Mouse (Mus musculus): ENCODE measurements around the gene Them7. TPM values are rescaled to one million over a fixed set of nuclear protein-coding genes. Genes with fewer than 3 reads are reported as not detected.
A peak's percentile ranks its signal among the peaks of the same experiment; 100 is the strongest.

The Them7 gene
- polyA plus RNA-seq, 1 experiment, result not detected

GRCm38 (mm10) chr2:105414309-105414708, 190.2 kb downstream of the Them7 start:
- no peak for TF ChIP-seq POLR2A (IDR thresholded peaks at IDR 0.05; ENCODE audit: extremely low read depth, insufficient read depth, low read length)
- TF ChIP-seq CTCF (IDR thresholded peaks at IDR 0.05; ENCODE audit: extremely low read depth, insufficient read depth, low read length), result no peak
- Histone ChIP-seq H3K27ac (ENCODE audit: insufficient read depth, low read length) (no peak overlapping the region), H3K4me1 (ENCODE audit: control insufficient read depth, insufficient read depth, low read length) (peaks cover 1% of the 10 kb centered on the region; the same call in 1 of the 2 replicates), H3K4me3 (ENCODE audit: insufficient read depth, low read length) (no peak overlapping the region)

DNA sequence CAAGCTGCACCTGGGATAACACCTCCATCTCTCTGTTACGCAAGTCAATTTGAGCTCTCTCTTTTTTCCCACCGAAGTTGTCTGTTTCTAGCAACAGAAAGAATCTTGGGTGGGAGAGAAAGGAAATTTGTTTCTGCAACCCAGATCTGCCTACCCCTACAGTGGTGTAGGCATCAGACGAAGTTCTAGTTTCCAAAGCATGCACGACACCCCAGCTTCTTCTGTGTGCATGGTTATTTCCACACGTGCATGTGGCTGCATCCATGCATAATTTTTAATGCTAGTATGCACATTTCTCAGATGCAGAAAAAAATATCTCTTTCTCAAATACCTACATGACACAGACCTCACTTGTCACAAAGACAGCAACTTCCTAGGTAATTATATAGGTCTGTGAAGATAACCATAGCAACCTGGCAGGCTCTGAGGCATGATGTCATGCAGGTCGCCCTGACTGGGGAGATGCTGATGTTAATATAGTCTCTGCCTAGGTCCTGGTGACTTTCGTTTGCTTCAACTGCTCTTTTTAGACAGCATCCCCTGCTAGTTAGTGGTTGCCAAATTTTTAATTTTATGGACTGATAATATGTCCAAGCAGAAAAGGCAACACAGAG, 192.0 kb downstream of the Them7 start:
- Histone ChIP-seq H3K4me3 (ENCODE audit: insufficient read depth, low read length) (no peak overlapping the region), H3K27ac (ENCODE audit: insufficient read depth, low read length) (no peak overlapping the region)

DNA sequence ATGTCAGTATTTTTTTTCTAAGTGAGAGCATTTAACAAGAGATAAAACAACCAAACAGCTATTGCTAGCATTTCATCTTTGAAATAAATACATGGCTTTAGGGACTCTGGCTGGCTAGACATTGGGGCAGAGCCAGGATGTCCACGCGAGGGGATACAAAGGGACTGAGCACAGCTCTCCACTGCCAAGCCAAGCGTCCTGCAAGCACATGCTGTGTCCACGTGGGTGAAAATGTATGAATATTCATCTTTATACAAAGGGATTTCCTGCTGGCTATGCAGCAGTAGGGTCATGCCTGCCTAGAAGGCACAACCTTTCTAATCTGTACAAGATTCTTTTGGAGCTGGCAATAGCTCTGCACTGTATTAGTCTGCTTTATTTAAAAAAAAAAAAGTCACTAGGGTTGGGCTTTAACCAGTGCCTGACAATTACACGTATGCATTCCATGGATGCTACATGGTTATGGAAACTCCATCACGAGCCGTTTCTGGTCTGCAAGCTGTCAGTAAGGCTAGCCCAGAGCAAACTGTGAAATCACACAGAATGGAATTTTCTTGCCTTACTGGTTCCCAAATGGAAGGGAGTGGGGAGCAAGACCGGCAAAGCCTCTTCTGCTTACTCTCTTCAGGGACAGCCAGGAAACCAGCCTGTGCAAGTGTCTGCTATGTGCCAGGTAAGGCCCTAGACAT, 192.7 kb downstream of the Them7 start:
- H3K27ac ChIP-seq (ENCODE audit: insufficient read depth, low read length), result no peak overlapping the region
- H3K4me3 ChIP-seq (ENCODE audit: insufficient read depth, low read length), result no peak overlapping the region
- no peak for TF ChIP-seq CTCF (IDR thresholded peaks at IDR 0.05; ENCODE audit: extremely low read depth, insufficient read depth, low read length)
- no peak for TF ChIP-seq POLR2A (IDR thresholded peaks at IDR 0.05; ENCODE audit: extremely low read depth, insufficient read depth, low read length)
- peaks cover 1% of the 10 kb centered on the region; the same call in 1 of the 2 replicates for H3K4me1 ChIP-seq (ENCODE audit: control insufficient read depth, insufficient read depth, low read length)

More for the DNA sequence above, 192.0 kb downstream of the Them7 start:
- peaks cover 1% of the 10 kb centered on the region; the same call in 1 of the 2 replicates for H3K4me1 ChIP-seq (ENCODE audit: control insufficient read depth, insufficient read depth, low read length)
- TF ChIP-seq POLR2A (IDR thresholded peaks at IDR 0.05; ENCODE audit: extremely low read depth, insufficient read depth, low read length) (no peak), CTCF (IDR thresholded peaks at IDR 0.05; ENCODE audit: extremely low read depth, insufficient read depth, low read length) (no peak)

DNA sequence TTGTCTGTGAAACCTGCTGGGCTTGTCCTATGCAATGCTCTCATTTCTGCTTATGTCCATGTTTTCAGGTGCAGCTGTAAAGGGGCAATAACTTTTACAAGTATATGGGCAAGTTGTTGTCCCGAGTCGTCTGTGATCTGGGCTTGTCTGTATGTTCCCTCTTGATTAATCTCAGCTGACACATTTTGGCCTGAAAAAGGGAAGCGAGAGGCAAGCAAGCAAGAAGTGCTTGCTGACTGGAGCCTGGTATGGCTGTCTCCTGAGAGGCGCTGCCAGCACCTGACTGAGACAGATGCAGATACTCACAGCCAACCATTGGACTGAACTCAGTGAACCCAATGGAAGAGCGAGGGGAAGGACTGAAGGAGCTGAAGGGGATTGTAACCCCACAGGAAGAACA, 193.5 kb downstream of the Them7 start:
- TF ChIP-seq POLR2A (IDR thresholded peaks at IDR 0.05; ENCODE audit: extremely low read depth, insufficient read depth, low read length) (no peak), CTCF (IDR thresholded peaks at IDR 0.05; ENCODE audit: extremely low read depth, insufficient read depth, low read length) (no peak)
- no peak overlapping the region for H3K27ac ChIP-seq (ENCODE audit: insufficient read depth, low read length)

GRCm38 (mm10) chr2:105418629-105419227, 194.6 kb downstream of the Them7 start:
- no peak overlapping the region for H3K4me3 ChIP-seq (ENCODE audit: insufficient read depth, low read length)
- H3K4me1 ChIP-seq (ENCODE audit: control insufficient read depth, insufficient read depth, low read length), result peaks cover 1% of the 10 kb centered on the region; the same call in 1 of the 2 replicates
- no peak for TF ChIP-seq POLR2A (IDR thresholded peaks at IDR 0.05; ENCODE audit: extremely low read depth, insufficient read depth, low read length)
- TF ChIP-seq CTCF (IDR thresholded peaks at IDR 0.05; ENCODE audit: extremely low read depth, insufficient read depth, low read length), result no peak
- no peak overlapping the region for H3K27ac ChIP-seq (ENCODE audit: insufficient read depth, low read length)

More for the DNA sequence above, 193.5 kb downstream of the Them7 start:
- H3K4me3 ChIP-seq (ENCODE audit: insufficient read depth, low read length), result no peak overlapping the region
- H3K4me1 ChIP-seq (ENCODE audit: control insufficient read depth, insufficient read depth, low read length), result peaks cover 1% of the 10 kb centered on the region; the same call in 1 of the 2 replicates

DNA sequence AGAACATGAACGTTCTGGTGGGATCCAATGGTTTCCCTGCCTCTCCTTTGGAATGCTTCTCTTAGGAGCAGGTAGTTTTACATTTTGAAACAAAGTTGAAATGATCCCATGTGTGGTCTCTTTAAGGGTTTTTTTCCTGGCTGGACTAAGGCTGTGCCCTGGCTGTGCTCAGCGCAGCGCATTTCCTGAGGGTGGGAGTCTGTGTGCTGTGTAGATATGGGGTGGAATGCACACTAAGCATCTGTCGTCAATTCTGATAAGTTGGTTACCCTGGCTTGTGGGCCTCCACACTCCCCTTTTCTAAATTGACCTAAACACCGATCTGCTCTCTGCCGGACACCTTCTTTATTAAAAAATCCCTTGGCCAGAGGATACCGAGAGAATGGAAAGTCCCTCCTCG, 203.3 kb downstream of the Them7 start:
- H3K27ac ChIP-seq (ENCODE audit: insufficient read depth, low read length), result no peak overlapping the region
- H3K4me3 ChIP-seq (ENCODE audit: insufficient read depth, low read length), result no peak overlapping the region
- no peaks in the 10 kb centered on the region for H3K4me1 ChIP-seq (ENCODE audit: control insufficient read depth, insufficient read depth, low read length)
- TF ChIP-seq CTCF (IDR thresholded peaks at IDR 0.05; ENCODE audit: extremely low read depth, insufficient read depth, low read length) (no peak), POLR2A (IDR thresholded peaks at IDR 0.05; ENCODE audit: extremely low read depth, insufficient read depth, low read length) (no peak)

DNA sequence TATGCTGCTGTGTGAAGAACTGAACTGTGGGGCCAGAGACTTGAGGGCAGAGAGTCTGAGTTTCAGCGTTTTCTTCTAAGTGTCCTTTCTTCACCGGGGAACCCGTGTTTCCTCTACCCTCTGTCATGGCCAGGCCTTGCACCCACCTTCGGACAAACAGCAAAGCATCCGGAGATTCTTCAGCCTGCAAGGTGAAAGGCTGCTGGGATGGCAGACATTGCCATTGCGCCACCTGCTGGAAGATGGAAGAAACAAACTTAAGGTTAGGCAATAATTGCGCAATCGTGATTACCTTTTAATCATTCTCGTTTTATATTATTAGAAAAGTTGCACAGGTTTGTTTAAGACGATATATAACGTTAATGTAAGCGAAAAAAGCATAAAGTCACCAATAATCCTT, 203.9 kb downstream of the Them7 start:
- peak; percentile 87 for TF ChIP-seq CTCF (IDR thresholded peaks at IDR 0.05; ENCODE audit: extremely low read depth, insufficient read depth, low read length)
- no peak for TF ChIP-seq POLR2A (IDR thresholded peaks at IDR 0.05; ENCODE audit: extremely low read depth, insufficient read depth, low read length)
- Histone ChIP-seq H3K4me3 (ENCODE audit: insufficient read depth, low read length) (no peak overlapping the region), H3K27ac (ENCODE audit: insufficient read depth, low read length) (no peak overlapping the region), H3K4me1 (ENCODE audit: control insufficient read depth, insufficient read depth, low read length) (no peaks in the 10 kb centered on the region)

DNA sequence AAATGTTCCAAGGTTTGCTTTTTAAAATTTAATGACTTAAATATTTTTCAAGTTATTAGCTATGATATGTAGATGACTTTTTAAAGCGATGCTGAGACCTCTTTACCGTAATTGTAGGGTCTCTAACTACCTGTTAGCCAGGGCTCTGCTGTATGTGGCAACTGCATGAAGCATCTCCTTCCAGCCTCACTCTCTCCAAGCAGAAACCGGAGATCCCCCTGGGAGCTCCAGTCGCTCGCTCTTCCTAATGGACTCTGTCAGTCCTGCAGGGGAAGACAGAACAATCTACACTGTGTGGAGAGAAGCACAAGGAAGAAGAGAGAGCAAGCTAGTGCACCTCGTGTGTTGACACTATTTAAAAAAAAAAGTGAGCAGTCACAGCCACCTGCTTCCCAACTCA, 204.3 kb downstream of the Them7 start:
- Histone ChIP-seq H3K27ac (ENCODE audit: insufficient read depth, low read length) (no peak overlapping the region), H3K4me1 (ENCODE audit: control insufficient read depth, insufficient read depth, low read length) (no peaks in the 10 kb centered on the region), H3K4me3 (ENCODE audit: insufficient read depth, low read length) (no peak overlapping the region)
- TF ChIP-seq POLR2A (IDR thresholded peaks at IDR 0.05; ENCODE audit: extremely low read depth, insufficient read depth, low read length) (no peak), CTCF (IDR thresholded peaks at IDR 0.05; ENCODE audit: extremely low read depth, insufficient read depth, low read length) (no peak)

Other genes with a start within 250 kb of the Them7 start
- gene Eif3m, start 207.2 kb upstream of the Them7 start, polyA plus RNA-seq (2012; rRNA removed), result 80.8 and 84.1 TPM in 2 replicates
- not detected in 2 replicates for gene Gm11060, start 132.3 kb upstream of the Them7 start, polyA plus RNA-seq (2012; rRNA removed)
- 0.11 and 0.17 TPM in 2 replicates for gene Wt1, start 97.8 kb upstream of the Them7 start, polyA plus RNA-seq (2012; rRNA removed)
- 14.5 and 15.8 TPM in 2 replicates for gene Rcn1, start 175.0 kb downstream of the Them7 start, polyA plus RNA-seq (2012; rRNA removed)

All from cortical plate, adult 2 months (tissue).